ENCODE assay signal across 10 mouse cellular contexts in genomic region chr2:137073473-137074312, GRCm38 (mm10). TPM values are rescaled to one million over a fixed set of nuclear protein-coding genes. Genes with fewer than 3 reads are reported as not detected.
A peak's percentile ranks its signal among the peaks of the same experiment; 100 is the strongest.
DNase-seq lines count a peak whose midpoint lies in the region; ATAC-seq and TF ChIP-seq lines count a peak whose summit lies in the region.
"Had no signal": no experiment of that assay in that cellular context is flagged by ENCODE, and none has a peak within 500 bp of the region (broad histone marks: within the 10 kb centered on the region; RNA-seq: fewer than 3 reads in every experiment).

No protein-coding gene starts in this region.

- 0 out of 2 replicates have a peak, but pooled peaks cover 5% of the 10 kb centered on the region for H3K4me1 ChIP-seq in kidney, postnatal 0 days (replicated peaks; ENCODE audit: insufficient read depth, low read length)
- H3K4me1 ChIP-seq in forebrain, embryonic 14.5 days (ENCODE audit: control insufficient read depth, insufficient read depth, low read length) = peaks cover 9% of the 10 kb centered on the region
- H3K4me1 ChIP-seq in midbrain, embryonic 15.5 days = peaks cover 16% of the 10 kb centered on the region
- H3K4me1 ChIP-seq: liver, embryonic 13.5 days had no signal

- H3K4me3 ChIP-seq in kidney, postnatal 0 days (replicated peaks; ENCODE audit: low read depth, low read length) = no peak overlapping the region
- no peak overlapping the region for H3K4me3 ChIP-seq in forebrain, embryonic 14.5 days (ENCODE audit: low read depth, low read length)
- no peak overlapping the region for H3K4me3 ChIP-seq in midbrain, embryonic 15.5 days
- H3K4me3 ChIP-seq: liver, embryonic 13.5 days had no signal

- no peaks in the 10 kb centered on the region for H3K9me3 ChIP-seq in kidney, postnatal 0 days (replicated peaks; ENCODE audit: low read length)
- no peaks in the 10 kb centered on the region for H3K9me3 ChIP-seq in forebrain, embryonic 14.5 days (replicated peaks; ENCODE audit: control insufficient read depth, low read length)
- no peaks in the 10 kb centered on the region for H3K9me3 ChIP-seq in midbrain, embryonic 15.5 days
- H3K9me3 ChIP-seq: liver, embryonic 13.5 days had no signal

- no peak for TF ChIP-seq CTCF in kidney, postnatal 0 days (IDR thresholded peaks at IDR 0.05; ENCODE audit: low read depth)

- H3K36me3 ChIP-seq in kidney, postnatal 0 days (ENCODE audit: insufficient read depth, low read length) = no peaks in the 10 kb centered on the region
- no peaks in the 10 kb centered on the region for H3K36me3 ChIP-seq in forebrain, embryonic 14.5 days (ENCODE audit: control insufficient read depth, insufficient read depth, low read length)
- no peaks in the 10 kb centered on the region for H3K36me3 ChIP-seq in midbrain, embryonic 15.5 days (replicated peaks)
- H3K36me3 ChIP-seq: liver, embryonic 13.5 days had no signal

- no peak overlapping the region for H3K27ac ChIP-seq in kidney, postnatal 0 days
- no peak overlapping the region for H3K27ac ChIP-seq in forebrain, embryonic 14.5 days (ENCODE audit: low read depth, low read length)
- peak overlapping the region; percentile 24 for H3K27ac ChIP-seq in midbrain, embryonic 15.5 days
- H3K27ac ChIP-seq: liver, embryonic 13.5 days had no signal

- peak; percentile 89 for ATAC-seq in frontal cortex, adult (ENCODE audit: low TSS enrichment)
- ATAC-seq in kidney, postnatal 0 days (replicated peaks; ENCODE audit: low FRiP score, low read depth) = peak; percentile 36; the same call in 1 of the 2 replicates
- peak; percentile 60; the same call in 1 of the 2 replicates for ATAC-seq in forebrain, embryonic 14.5 days
- ATAC-seq in midbrain, embryonic 15.5 days (replicated peaks) = peak; percentile 65

- no peak for DNase-seq in frontal cortex, postnatal 25 days (ENCODE audit: low spot score in 2 of 2)
- DNase-seq in kidney, postnatal 0 days (ENCODE audit: low spot score) = no peak
- DNase-seq in kidney, postnatal 10 days = no peak
- DNase-seq in forebrain, embryonic 14.5 days (ENCODE audit: low spot score) = peak; percentile 32
- no peak for DNase-seq in adrenal gland, postnatal 14 days
- no peak for DNase-seq in ovary, postnatal 10 days (ENCODE audit: low spot score)
- DNase-seq: kidney, postnatal 14 days; liver, embryonic 13.5 days had no signal

- H3K9ac ChIP-seq in kidney, postnatal 0 days (ENCODE audit: low read depth, low read length) = no peak overlapping the region
- H3K9ac ChIP-seq in forebrain, embryonic 14.5 days (ENCODE audit: low read length) = no peak overlapping the region
- H3K9ac ChIP-seq in midbrain, embryonic 15.5 days = no peak overlapping the region
- H3K9ac ChIP-seq: liver, embryonic 13.5 days had no signal

- no peak overlapping the region for H3K4me2 ChIP-seq in kidney, postnatal 0 days (ENCODE audit: low read length)
- no peak overlapping the region for H3K4me2 ChIP-seq in forebrain, embryonic 14.5 days (ENCODE audit: low read length)
- no peak overlapping the region for H3K4me2 ChIP-seq in midbrain, embryonic 15.5 days
- H3K4me2 ChIP-seq: liver, embryonic 13.5 days had no signal

- H3K27me3 ChIP-seq in kidney, postnatal 0 days (ENCODE audit: insufficient read depth, low read length) = no peaks in the 10 kb centered on the region
- H3K27me3 ChIP-seq in forebrain, embryonic 14.5 days (replicated peaks; ENCODE audit: control insufficient read depth, insufficient read depth, low read length) = no peaks in the 10 kb centered on the region
- no peaks in the 10 kb centered on the region for H3K27me3 ChIP-seq in midbrain, embryonic 15.5 days (replicated peaks)
- H3K27me3 ChIP-seq: liver, embryonic 13.5 days had no signal

- 45% methylated on average over 16 of the region's 16 CpGs for WGBS in kidney, postnatal 0 days
- 26% methylated on average over 16 of the region's 16 CpGs for WGBS in forebrain, embryonic 14.5 days
- 21% methylated on average over 16 of the region's 16 CpGs for WGBS in midbrain, embryonic 15.5 days

RNA-seq across cellular contexts. Expression of gene Jag1, which starts 42.8 kb away (rescaled TPM):
- polyA plus RNA-seq in kidney, postnatal 0 days (2015; fragmentation: Nextera tagmentation; extraction: Ambion mirVana) = 44.6 and 47.6 TPM in 2 replicates
- polyA plus RNA-seq in forebrain, embryonic 14.5 days (2014; fragmentation: Nextera tagmentation; extraction: Ambion mirVana) = 6.5 and 8.8 TPM in 2 replicates
- polyA plus RNA-seq in midbrain, embryonic 15.5 days (2015; fragmentation: Nextera tagmentation; extraction: Ambion mirVana) = 11.7 and 12.6 TPM in 2 replicates
- 15.0 and 18.3 TPM in 2 replicates for total RNA-seq in adrenal gland, postnatal 14 days (2021)

Comparison
In these comparisons a context has a peak if more than half of its experiments do, and no peak if none do; other contexts are left out.
1. ATAC-seq: peak in every context shown above with its lines; median percentile 89 in frontal cortex, adult; 65 in midbrain, embryonic 15.5 days; 60 in forebrain, embryonic 14.5 days; 36 in kidney, postnatal 0 days.